Mouse (Mus musculus): Measurements from ENCODE around the gene Cebpz. TPM values are rescaled to one million over a fixed set of nuclear protein-coding genes. Genes with fewer than 3 reads are reported as not detected.

Gene Cebpz
- polyA plus RNA-seq, 1 experiment from 2014 or later: 26.7 TPM

GRCm38 (mm10) chr17:78883291-78883690 lies 53.6 kb downstream of the Cebpz start:
- Histone ChIP-seq H3K79me2 (ENCODE audit: inconsistent target) (peaks cover 40% of the 10 kb centered on the region), H3K27ac (no peak overlapping the region), H3K4me3 (ENCODE audit: inconsistent target) (no peak overlapping the region), H3K36me3 (ENCODE audit: inconsistent target) (peaks cover 48% of the 10 kb centered on the region)
- 100% methylated on average over 1 of the region's 4 CpGs for WGBS (ENCODE audit: missing documents)

DNA sequence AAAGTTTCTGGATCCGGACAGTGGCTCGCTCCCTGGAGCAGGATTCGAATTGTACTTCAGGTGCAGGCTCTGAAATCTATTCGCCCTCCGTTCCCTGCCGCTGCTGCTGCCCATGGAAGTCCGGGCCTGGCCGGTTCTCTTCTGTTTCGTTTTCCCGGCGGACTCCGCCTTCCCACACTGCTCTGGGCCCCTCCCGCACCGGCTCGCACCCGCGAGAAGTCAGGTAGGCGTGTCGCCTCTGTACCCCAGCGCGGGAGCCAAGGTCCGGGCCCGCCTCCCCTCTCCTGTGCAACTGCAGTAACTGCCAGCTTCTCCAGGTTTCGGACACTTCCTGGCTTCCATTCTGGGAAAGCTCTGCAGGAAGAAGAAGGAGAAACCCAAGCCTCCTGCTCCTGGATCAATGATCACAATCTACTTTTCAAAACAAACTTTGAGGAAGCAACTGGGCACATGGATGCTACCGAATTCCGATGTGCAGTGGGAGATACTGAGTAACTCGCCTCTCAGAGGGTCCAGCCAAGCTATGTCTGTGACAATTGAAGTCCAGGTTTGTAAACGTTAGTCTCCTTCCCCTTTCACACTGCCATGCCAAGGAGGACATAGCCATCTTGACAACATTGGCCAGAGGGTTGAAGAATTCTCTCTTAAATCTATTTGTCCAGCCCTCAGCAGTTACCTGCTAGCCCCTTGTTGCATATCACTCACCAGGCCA lies 54.3 kb downstream of the Cebpz start, which contains the start of gene Eif2ak2:
Gene Eif2ak2, minus strand, starts transcription at position 173 of the 712 bp plus-strand sequence.
- WGBS (ENCODE audit: missing documents): 3% methylated on average over 28 of the region's 28 CpGs
- Histone ChIP-seq H3K36me3 (ENCODE audit: inconsistent target) (peaks cover 56% of the 10 kb centered on the region), H3K27ac (peak within 1 kb of the TSS; percentile 94), H3K79me2 (ENCODE audit: inconsistent target) (peaks cover 48% of the 10 kb centered on the region), H3K4me3 (ENCODE audit: inconsistent target) (peak within 1 kb of the TSS; percentile 96)

DNA sequence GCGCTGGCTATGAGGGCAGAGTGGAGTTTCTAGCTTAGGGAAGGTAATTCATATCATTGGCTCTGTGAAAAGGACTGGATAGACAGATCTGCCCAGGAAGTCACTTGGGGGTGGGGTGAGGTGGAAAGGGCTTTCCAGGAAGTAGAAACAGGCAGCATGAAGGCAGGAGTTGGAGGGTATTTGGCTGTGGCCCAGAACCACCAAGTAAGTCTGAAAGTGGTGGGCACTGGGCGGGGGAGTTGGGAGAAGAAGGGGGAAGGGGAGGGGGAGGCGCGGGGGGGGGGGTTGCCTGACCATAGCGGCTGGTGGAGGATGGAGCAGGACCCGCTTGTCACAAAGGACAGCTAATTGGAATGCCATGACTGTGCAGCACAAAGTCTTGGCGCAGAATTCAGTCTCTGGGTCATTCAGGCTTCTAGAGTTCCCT lies 55.0 kb downstream of the Cebpz start:
- H3K27ac ChIP-seq: peak overlapping the region; percentile 94
- WGBS (ENCODE audit: missing documents): 2% methylated on average over 7 of the region's 7 CpGs
- H3K36me3 ChIP-seq (ENCODE audit: inconsistent target): peaks cover 62% of the 10 kb centered on the region
- peak overlapping the region; percentile 96 for H3K4me3 ChIP-seq (ENCODE audit: inconsistent target)
- H3K79me2 ChIP-seq (ENCODE audit: inconsistent target): peaks cover 49% of the 10 kb centered on the region

GRCm38 (mm10) chr17:78873886-78874285 lies 63.0 kb downstream of the Cebpz start:
- Histone ChIP-seq H3K27ac (no peak overlapping the region), H3K79me2 (ENCODE audit: inconsistent target) (peaks cover 40% of the 10 kb centered on the region), H3K4me3 (ENCODE audit: inconsistent target) (no peak overlapping the region), H3K36me3 (ENCODE audit: inconsistent target) (peaks cover 92% of the 10 kb centered on the region)
- 93% methylated on average over 5 of the region's 6 CpGs for WGBS (ENCODE audit: missing documents)

Other genes with a start within 250 kb of the Cebpz start
- gene Strn, start 199.9 kb downstream of the Cebpz start, polyA plus RNA-seq (2018): 16.5 to 21.0 TPM (median 18.8 TPM) in 3 replicates
- 23.6 to 28.1 TPM (median 25.0 TPM) in 3 replicates for gene Heatr5b, start 101.7 kb downstream of the Cebpz start, polyA plus RNA-seq (2018)
- 24.8 to 51.5 TPM (median 31.8 TPM) in 3 replicates for gene Gpatch11, start 101.5 kb downstream of the Cebpz start, polyA plus RNA-seq (2018)
- 65.5 to 81.5 TPM (median 75.6 TPM) in 3 replicates for gene Eif2ak2, start 54.5 kb downstream of the Cebpz start, polyA plus RNA-seq (2018)
- gene Sult6b1, start 30.1 kb downstream of the Cebpz start, polyA plus RNA-seq (2018): not detected in 3 replicates
- 39.4 to 58.3 TPM (median 45.7 TPM) in 3 replicates for gene Cebpzos, start 20.6 kb downstream of the Cebpz start, polyA plus RNA-seq (2018)
- 8.2 to 13.6 TPM (median 8.5 TPM) in 3 replicates for gene Ndufaf7, start 70 bp upstream of the Cebpz start, polyA plus RNA-seq (2018)
- 12.4 to 15.5 TPM (median 13.1 TPM) in 3 replicates for gene Prkd3, start 83.8 kb upstream of the Cebpz start, polyA plus RNA-seq (2018)
- gene Qpct, start 114.8 kb upstream of the Cebpz start, polyA plus RNA-seq (2018): 6.4 to 28.5 TPM (median 11.2 TPM) in 3 replicates